Mouse (Mus musculus): Measurements from ENCODE around the gene Mcm2.

The Mcm2 gene

GRCm38 (mm10) chr6:88926870-88927269 lies 28.3 kb upstream of the Mcm2 start:
- peak; percentile 79 for DNase-seq (ENCODE audit: low read depth, low spot score)

GRCm38 (mm10) chr6:88925640-88926205 lies 27.1 kb upstream of the Mcm2 start:
- DNase-seq (ENCODE audit: low read depth, low spot score): peak; percentile 43

- peak; percentile 83 for DNase-seq (ENCODE audit: low read depth, low spot score)
Observed at GRCm38 (mm10) chr6:88924502-88925275, 26.1 kb upstream of the Mcm2 start.

DNA sequence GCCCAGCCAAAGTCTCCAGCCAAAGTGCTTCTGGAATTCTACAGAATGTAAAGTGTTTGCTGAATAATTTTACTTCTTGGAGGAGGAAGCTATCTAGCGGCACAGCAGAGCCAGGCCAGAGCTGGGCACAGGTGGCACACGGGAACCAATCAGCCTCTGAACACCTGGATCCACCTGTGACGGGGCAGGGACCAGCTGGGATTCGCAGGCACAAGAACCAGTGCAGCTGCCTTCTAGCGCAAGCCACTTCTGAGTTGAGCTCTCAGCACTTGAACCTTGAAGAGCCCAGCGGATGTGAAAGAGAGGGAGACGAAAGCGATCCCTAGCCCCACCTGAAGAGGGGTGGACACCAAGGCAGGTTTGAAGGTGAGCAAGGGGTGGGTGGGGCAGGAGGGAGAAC lies 20.2 kb upstream of the Mcm2 start:
- no peak for DNase-seq (ENCODE audit: low read depth, low spot score)

DNA sequence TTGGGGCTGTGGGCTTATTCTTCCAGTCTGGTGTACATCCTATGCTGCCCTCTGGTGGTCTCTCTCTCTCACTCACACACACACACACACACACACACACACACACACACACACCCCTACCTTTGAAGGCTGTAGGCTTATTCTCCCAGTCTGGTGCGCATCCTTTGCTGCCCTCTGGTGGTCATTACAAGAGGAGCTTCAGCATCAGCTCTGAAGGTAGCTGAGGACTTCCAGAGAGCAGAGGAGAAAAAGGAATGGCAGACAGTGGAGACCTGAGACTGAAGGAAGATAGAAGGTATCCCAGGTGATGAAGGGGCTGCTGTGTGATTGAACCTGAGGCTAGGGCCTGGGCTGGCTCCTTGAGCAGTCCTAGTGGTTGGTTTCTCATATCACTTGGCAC lies 17.6 kb upstream of the Mcm2 start:
- DNase-seq (ENCODE audit: low read depth, low spot score): peak; percentile 82

GRCm38 (mm10) chr6:88915510-88915909 lies 16.9 kb upstream of the Mcm2 start:
- DNase-seq (ENCODE audit: low read depth, low spot score): peak; percentile 56

GRCm38 (mm10) chr6:88914799-88915198 lies 16.2 kb upstream of the Mcm2 start:
- DNase-seq (ENCODE audit: low read depth, low spot score): no peak

GRCm38 (mm10) chr6:88913440-88913839 lies 14.9 kb upstream of the Mcm2 start:
- peak; percentile 59 for DNase-seq (ENCODE audit: low read depth, low spot score)

DNA sequence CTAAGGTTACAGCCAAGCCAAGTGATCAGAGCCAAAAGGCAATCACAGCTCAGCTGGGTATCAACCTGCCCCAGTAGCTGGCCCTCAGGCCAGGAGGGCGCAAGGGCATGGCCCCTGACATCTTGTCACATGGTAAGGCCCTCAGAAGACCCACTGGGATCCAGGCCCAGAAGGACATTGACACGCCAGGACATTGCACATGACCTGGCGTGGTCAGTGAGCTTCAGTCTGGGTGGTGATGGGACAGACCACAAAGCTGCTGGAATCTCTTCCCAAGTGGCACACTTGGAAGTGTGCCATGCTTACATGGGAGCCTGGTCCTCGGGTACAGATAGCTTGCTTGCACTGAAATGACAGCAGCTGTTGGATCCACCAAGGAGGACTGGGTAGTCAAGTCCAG lies 14.4 kb upstream of the Mcm2 start:
- no peak for DNase-seq (ENCODE audit: low read depth, low spot score)

DNA sequence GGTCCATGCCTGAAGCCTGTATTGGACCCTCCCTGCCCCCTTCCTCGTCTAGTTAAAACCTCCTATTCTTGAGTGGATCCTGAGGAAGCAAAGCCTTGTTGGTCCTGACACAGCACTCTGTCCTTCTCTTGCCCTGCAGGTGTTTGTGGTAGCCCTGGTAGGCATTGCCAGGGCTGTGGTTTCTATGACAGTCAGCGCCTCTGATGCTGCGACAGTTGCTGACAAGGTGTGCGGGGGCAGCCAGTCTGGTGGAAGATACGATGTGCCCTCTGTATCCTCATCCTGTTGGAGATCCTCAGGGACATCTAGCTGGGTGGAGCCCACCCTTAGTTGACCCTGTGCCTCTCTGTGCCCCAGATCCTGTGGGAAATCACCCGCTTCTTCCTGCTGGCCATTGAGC lies 10.6 kb upstream of the Mcm2 start:
- DNase-seq (ENCODE audit: low read depth, low spot score): no peak

DNA sequence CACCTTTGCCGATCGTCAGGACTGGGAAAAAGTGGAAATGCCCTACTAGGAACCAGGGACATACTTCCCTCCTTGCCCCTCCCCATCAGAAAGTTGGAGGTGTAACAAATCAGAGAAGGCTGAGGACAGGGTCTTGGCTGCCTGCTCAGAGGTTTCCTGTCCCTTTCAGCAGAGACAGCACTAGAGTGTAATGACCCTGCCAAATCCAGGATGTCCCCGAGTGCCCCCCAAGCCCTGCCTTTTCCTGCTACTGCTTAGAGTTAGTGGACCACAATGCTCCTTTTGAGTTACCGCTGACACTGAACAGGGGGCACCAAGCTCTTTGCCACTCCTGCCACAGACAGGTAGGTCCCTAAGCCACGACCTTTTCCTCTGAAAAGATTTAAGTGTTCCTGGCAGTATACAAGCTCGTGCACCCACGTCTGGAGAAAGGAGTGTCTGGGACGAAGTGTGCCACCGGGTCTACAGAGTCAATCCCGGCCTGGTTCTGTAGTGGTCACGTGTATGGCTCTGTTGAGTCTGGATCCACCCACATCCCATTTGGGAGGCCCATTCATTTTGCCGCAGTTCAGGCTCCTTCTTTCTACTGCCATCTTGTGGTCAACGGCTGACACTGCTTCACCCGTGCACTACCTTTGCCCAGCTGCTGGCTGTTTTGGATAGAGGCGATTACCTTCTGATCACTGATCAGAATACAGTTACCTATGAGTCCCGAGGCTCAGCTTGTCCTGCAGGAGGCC lies 8.0 kb upstream of the Mcm2 start:
- DNase-seq (ENCODE audit: low read depth, low spot score): peak; percentile 93

DNA sequence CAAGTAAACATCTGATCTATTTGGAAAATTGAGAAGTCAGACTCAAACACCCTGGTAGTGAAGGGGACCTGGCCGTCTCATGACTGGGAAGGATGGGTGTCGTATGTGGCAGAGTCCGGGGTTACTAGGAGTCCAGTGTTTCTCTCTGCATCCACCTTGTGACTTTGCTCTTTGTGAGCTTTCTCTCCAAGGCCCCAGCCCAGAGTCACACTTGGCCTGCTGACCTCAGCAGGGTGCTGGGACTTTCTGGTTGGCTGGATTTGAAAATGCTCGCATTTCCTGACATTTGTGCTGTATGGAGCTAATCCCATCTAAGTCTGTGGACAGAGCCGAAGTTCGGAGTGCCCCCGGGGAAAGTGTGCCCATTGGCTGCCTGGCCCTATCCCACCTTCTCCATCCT lies 6.5 kb upstream of the Mcm2 start:
- DNase-seq (ENCODE audit: low read depth, low spot score): no peak

DNA sequence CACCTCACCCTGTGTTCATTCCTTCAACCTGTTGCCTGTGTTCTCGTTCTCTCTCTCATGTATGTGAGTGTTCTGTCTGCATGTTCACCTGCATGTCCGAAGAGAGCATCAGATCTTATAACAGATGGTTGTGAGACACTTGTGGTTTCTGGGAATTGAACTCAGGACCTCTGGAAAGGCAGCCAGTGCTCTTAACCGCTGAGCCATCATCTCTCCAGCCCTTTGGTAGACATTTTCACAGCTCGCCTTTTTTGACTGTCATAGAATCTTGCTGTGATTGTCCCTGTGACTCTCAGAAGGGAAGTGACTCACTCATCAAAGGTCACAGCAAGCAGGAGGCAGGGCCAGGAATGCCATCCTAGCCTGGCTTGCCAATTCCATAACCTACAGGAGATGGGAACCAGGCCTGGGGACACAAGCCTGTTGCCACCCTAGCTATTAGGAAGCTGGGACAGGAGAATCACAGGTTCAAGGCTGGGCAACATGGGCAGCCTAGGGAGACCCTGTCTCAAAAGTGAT lies 5.9 kb upstream of the Mcm2 start:
- peak; percentile 81 for DNase-seq (ENCODE audit: low read depth, low spot score)

DNA sequence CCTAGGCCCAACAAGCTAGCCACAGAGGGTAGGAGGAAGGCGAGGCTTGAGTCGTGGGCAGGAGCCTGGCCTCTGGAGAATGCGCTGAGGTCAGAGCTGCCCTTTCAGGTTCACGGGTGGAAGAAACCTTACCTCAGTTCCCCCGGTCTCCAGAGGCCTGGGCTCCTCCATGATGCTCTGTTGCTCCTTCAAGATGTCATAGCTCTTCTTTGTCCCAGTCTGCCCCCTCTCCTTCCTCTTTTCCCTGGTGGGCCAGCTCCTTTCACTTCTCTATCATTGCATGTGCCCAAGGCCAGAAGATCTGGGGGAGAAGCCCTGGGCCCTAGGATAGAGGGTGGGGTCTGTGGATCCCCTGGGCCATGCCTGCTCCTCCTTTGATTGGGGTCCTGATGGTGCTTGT lies 5.1 kb upstream of the Mcm2 start:
- DNase-seq (ENCODE audit: low read depth, low spot score): no peak

- DNase-seq (ENCODE audit: low read depth, low spot score): peak; percentile 99
Observed at GRCm38 (mm10) chr6:88901947-88902820, 3.6 kb upstream of the Mcm2 start, which contains the start of gene Tpra1. Gene Tpra1 (plus strand): TSS chr6:88902251.

- DNase-seq (ENCODE audit: low read depth, low spot score): peak; percentile 69
Observed at GRCm38 (mm10) chr6:88901471-88901870, 2.9 kb upstream of the Mcm2 start.

- DNase-seq (ENCODE audit: low read depth, low spot score): no peak
Observed at GRCm38 (mm10) chr6:88899628-88900027, 1.0 kb upstream of the Mcm2 start.

GRCm38 (mm10) chr6:88899086-88899485 lies 506 bp upstream of the Mcm2 start:
- DNase-seq (ENCODE audit: low read depth, low spot score): no peak

- DNase-seq (ENCODE audit: low read depth, low spot score): no peak
Observed at GRCm38 (mm10) chr6:88897246-88897645, 1.3 kb downstream of the Mcm2 start.

GRCm38 (mm10) chr6:88895943-88896342 lies 2.6 kb downstream of the Mcm2 start:
- DNase-seq (ENCODE audit: low read depth, low spot score): no peak

GRCm38 (mm10) chr6:88893559-88893958 lies 5.0 kb downstream of the Mcm2 start:
- peak; percentile 82 for DNase-seq (ENCODE audit: low read depth, low spot score)

All from brain, adult 2 months (tissue).